Mouse (Mus musculus): ENCODE results near the gene Gtf2a1l. TPM values are rescaled to one million over a fixed set of nuclear protein-coding genes. Genes with fewer than 3 reads are reported as not detected.

The Gtf2a1l gene
- total and polyA plus RNA-seq, 2 experiments from 2014 or later, result 0.24 to 0.52 TPM

DNA sequence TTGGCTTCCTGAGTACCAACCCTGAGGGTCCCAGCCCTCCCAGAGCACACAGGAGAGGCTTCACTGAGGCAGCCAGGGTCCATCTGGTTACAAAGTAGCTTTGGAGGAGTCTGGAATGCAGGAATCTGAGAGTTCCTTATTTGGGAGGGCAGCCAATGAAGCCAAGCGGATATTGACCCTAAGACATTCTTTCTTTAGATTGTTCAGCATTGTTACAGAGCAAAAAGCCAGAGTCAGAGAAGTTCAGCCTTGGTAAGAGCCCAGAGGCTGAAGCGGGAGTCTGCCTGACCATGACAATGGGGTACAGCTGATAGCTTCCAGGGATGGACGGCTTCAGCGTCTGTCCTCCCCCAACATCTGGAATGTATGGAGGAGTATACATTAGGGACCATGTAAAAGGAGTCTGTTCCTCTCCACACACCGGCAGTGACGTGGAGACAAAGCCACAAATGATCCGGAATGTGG is 42.1 kb upstream of the Gtf2a1l start:
- Histone ChIP-seq H3K27me3 (ENCODE audit: insufficient read depth, low read length) (no peaks in the 10 kb centered on the region), H3K27ac (ENCODE audit: low read depth, low read length) (no peak overlapping the region), H3K9me3 (ENCODE audit: low read length) (no peaks in the 10 kb centered on the region), H3K4me1 (ENCODE audit: insufficient read depth) (no peaks in the 10 kb centered on the region), H3K9ac (no peak overlapping the region), H3K4me2 (ENCODE audit: low read depth) (no peak overlapping the region), H3K36me3 (ENCODE audit: insufficient read depth) (no peaks in the 10 kb centered on the region), H3K4me3 (ENCODE audit: low read depth, low read length) (no peak overlapping the region)
- ATAC-seq (no peak), DNase-seq (no peak)
- TF ChIP-seq CTCF (IDR thresholded peaks at IDR 0.05; ENCODE audit: low read depth), result no peak
- 55% methylated on average over 7 of the region's 7 CpGs for WGBS

DNA sequence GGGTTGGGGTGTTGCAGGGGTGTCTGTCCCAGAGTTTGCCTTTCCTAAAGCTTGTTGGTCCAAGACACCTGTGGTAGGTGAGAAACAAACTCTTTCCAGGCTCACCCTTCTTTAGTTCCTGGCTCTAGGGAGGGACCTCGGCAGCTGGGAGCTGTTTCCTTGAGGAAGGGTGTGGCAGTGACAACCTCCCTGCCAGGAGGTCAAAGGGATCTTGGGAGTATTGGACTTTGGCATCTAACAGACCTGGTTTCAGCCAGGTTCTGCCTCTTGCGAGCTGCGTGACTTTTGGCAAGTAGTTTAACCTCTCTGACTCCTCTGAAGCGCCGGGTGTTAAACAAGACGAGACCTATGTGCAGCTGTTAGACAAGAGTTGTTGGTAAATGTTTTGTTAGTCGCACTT is 41.3 kb upstream of the Gtf2a1l start:
- Histone ChIP-seq H3K9me3 (ENCODE audit: low read length) (no peaks in the 10 kb centered on the region), H3K9ac (no peak overlapping the region), H3K27ac (ENCODE audit: low read depth, low read length) (no peak overlapping the region), H3K4me1 (ENCODE audit: insufficient read depth) (no peaks in the 10 kb centered on the region), H3K4me2 (ENCODE audit: low read depth) (no peak overlapping the region), H3K4me3 (ENCODE audit: low read depth, low read length) (no peak overlapping the region), H3K27me3 (ENCODE audit: insufficient read depth, low read length) (no peaks in the 10 kb centered on the region), H3K36me3 (ENCODE audit: insufficient read depth) (no peaks in the 10 kb centered on the region)
- DNase-seq (no peak), ATAC-seq (no peak)
- 82% methylated on average over 7 of the region's 7 CpGs for WGBS
- no peak for TF ChIP-seq CTCF (IDR thresholded peaks at IDR 0.05; ENCODE audit: low read depth)

DNA sequence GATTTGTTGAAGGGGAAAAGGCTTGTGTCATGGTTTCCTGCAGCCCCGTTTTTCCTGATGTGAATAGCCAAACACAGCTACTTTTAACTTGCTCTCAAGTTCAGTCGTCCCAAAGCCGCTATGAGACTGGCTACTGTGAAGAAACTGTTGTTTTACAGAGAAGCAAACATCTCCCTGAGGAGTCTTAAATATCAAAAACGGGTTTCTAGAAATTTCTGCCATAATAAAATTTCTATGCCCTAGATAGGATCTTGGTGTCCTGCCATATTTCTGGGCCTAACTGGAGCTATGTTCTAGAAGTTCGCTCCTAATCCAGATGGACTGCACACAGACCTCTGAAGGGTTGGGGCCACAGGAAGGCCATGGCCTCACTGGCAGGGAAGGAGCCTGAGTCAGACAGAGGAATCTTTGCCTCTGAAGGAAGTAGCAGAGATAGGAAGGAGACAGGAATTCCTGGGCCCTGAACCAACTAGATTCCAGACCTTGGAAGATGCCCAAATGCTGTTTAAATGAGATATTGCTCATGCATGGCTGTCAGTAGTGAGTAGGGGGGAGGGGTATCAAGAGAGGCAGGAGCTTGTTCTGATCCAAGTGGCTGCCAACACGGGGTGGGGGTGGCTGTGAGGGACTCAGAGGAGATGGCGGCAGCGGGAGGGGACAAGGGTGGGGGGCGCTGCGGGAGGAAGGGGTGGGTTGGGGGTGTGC is 39.6 kb upstream of the Gtf2a1l start:
- Histone ChIP-seq H3K27me3 (ENCODE audit: insufficient read depth, low read length) (no peaks in the 10 kb centered on the region), H3K9ac (no peak overlapping the region), H3K4me1 (ENCODE audit: insufficient read depth) (no peaks in the 10 kb centered on the region), H3K27ac (ENCODE audit: low read depth, low read length) (peak overlapping the region; percentile 79), H3K4me2 (ENCODE audit: low read depth) (peak overlapping the region; percentile 15; the same call in 1 of the 2 replicates), H3K9me3 (ENCODE audit: low read length) (no peaks in the 10 kb centered on the region), H3K36me3 (ENCODE audit: insufficient read depth) (no peaks in the 10 kb centered on the region), H3K4me3 (ENCODE audit: low read depth, low read length) (no peak overlapping the region)
- ATAC-seq, result peak; percentile 78
- peak; percentile 69 for DNase-seq
- no peak for TF ChIP-seq CTCF (IDR thresholded peaks at IDR 0.05; ENCODE audit: low read depth)
- 36% methylated on average over 8 of the region's 10 CpGs for WGBS

DNA sequence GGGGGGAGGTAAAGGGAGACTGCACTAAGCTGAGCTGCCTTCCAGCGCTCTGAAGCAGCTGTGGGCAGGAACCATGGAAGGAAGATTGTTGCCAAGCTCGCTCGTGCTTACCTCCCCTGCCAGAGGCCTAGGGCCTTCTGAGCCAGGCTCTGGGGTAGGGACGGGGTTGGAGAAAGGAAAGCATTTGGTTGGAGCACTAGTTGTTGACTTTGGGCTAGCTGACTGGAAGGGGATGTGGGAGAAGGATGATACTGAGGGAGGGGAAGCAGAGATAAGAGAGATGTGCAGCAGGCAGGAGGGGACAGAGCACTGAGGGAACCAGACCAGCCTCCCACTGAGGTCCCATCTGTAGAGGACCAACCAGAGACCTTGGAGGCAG is 39.1 kb upstream of the Gtf2a1l start:
- Histone ChIP-seq H3K27ac (ENCODE audit: low read depth, low read length) (peak overlapping the region; percentile 79), H3K36me3 (ENCODE audit: insufficient read depth) (no peaks in the 10 kb centered on the region), H3K4me1 (ENCODE audit: insufficient read depth) (no peaks in the 10 kb centered on the region), H3K4me2 (ENCODE audit: low read depth) (peak overlapping the region; percentile 15; the same call in 1 of the 2 replicates), H3K9me3 (ENCODE audit: low read length) (no peaks in the 10 kb centered on the region), H3K9ac (no peak overlapping the region), H3K27me3 (ENCODE audit: insufficient read depth, low read length) (no peaks in the 10 kb centered on the region), H3K4me3 (ENCODE audit: low read depth, low read length) (no peak overlapping the region)
- no peak for TF ChIP-seq CTCF (IDR thresholded peaks at IDR 0.05; ENCODE audit: low read depth)
- 21% methylated on average over 4 of the region's 4 CpGs for WGBS
- peak; percentile 85 for ATAC-seq
- no peak for DNase-seq

DNA sequence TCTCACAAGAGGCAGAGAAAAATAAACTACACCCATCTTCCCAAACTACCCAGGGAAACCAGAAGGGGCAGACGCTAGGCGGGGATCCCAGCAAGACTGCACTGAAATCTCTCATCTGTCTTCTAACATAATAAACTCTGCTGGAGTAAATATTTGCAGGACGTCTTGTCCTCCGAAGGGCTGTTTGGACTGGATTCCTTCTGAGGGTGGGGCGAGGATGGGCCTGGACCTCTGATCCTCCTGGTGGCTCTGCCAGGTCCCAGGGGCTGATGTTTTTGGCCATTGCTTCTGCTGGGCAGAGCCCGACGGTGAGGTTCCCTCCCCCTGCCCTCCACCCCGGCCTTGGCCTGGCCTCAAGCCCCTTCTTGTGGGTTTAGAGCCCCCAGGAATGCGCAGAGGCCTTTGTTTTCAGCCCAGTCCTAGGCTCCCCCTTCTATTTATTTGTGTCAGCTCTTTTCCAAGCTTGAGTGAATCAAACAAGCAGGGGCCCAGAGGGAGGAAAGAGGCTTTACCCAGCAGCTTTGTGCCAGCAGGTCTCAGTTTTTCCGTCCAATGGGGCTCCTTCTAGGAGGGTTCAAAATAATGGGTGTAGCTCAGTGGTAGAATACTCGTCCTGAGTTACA is 38.4 kb upstream of the Gtf2a1l start:
- peak; percentile 26; the same call in 1 of the 2 replicates for TF ChIP-seq CTCF (IDR thresholded peaks at IDR 0.05; ENCODE audit: low read depth)
- Histone ChIP-seq H3K27ac (ENCODE audit: low read depth, low read length) (peak overlapping the region; percentile 79), H3K36me3 (ENCODE audit: insufficient read depth) (no peaks in the 10 kb centered on the region), H3K4me1 (ENCODE audit: insufficient read depth) (no peaks in the 10 kb centered on the region), H3K9me3 (ENCODE audit: low read length) (no peaks in the 10 kb centered on the region), H3K4me2 (ENCODE audit: low read depth) (no peak overlapping the region), H3K4me3 (ENCODE audit: low read depth, low read length) (no peak overlapping the region), H3K9ac (no peak overlapping the region), H3K27me3 (ENCODE audit: insufficient read depth, low read length) (no peaks in the 10 kb centered on the region)
- DNase-seq (peak; percentile 54), ATAC-seq (peak; percentile 66)
- WGBS, result 15% methylated on average over 11 of the region's 11 CpGs

DNA sequence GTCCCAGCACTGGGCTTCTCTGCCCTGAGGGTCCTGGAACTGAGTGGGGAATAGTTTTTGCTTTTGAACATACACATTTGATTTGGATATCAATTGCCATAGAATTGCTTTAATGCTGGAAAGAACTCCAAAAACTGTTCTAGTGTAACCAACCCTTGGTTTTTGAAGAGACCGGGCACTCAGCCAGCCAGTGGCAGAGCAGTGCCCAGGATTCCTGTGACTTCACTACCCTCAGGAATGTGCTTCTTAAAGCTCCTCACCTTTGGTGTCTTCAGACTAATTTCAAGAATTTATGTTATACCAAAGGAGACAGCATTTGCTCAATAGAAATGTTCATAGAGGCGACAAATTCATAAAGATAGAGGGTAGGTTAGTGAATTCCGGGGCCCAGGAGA is 37.9 kb upstream of the Gtf2a1l start:
- peak; percentile 21 for DNase-seq
- Histone ChIP-seq H3K9me3 (ENCODE audit: low read length) (no peaks in the 10 kb centered on the region), H3K4me1 (ENCODE audit: insufficient read depth) (no peaks in the 10 kb centered on the region), H3K27ac (ENCODE audit: low read depth, low read length) (0 out of 2 replicates have a peak overlapping the region, but pooled peaks have one; percentile 79), H3K27me3 (ENCODE audit: insufficient read depth, low read length) (no peaks in the 10 kb centered on the region), H3K36me3 (ENCODE audit: insufficient read depth) (no peaks in the 10 kb centered on the region), H3K4me3 (ENCODE audit: low read depth, low read length) (no peak overlapping the region), H3K4me2 (ENCODE audit: low read depth) (no peak overlapping the region), H3K9ac (no peak overlapping the region)
- ATAC-seq, result no peak
- no peak for TF ChIP-seq CTCF (IDR thresholded peaks at IDR 0.05; ENCODE audit: low read depth)
- WGBS, result 51% methylated on average over 3 of the region's 3 CpGs

DNA sequence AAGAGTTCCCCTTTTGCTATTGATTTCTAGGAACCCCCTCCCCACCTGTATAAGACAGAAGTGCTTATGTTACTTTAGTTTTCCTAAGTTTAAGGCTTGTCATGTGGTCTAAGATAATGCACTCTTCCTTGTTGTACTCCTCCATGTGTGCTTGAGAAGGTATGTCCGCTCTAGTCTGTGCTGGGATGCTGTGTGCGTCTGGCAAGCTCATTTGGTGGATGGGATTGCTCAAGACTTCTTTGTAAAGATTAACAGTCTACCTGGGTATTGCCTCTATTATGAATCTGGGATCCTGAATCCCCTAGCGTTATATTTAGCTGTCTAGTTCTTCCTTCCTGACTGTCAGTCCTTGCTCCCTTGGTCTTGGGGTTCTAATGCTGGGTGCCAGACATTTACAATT is 35.8 kb upstream of the Gtf2a1l start:
- TF ChIP-seq CTCF (IDR thresholded peaks at IDR 0.05; ENCODE audit: low read depth), result no peak
- Histone ChIP-seq H3K9me3 (ENCODE audit: low read length) (no peaks in the 10 kb centered on the region), H3K9ac (no peak overlapping the region), H3K36me3 (ENCODE audit: insufficient read depth) (no peaks in the 10 kb centered on the region), H3K4me1 (ENCODE audit: insufficient read depth) (no peaks in the 10 kb centered on the region), H3K27ac (ENCODE audit: low read depth, low read length) (no peak overlapping the region), H3K4me2 (ENCODE audit: low read depth) (no peak overlapping the region), H3K4me3 (ENCODE audit: low read depth, low read length) (no peak overlapping the region), H3K27me3 (ENCODE audit: insufficient read depth, low read length) (no peaks in the 10 kb centered on the region)
- no peak for DNase-seq
- 91% methylated on average over 3 of the region's 3 CpGs for WGBS
- no peak for ATAC-seq
